Mouse (Mus musculus): ENCODE results near the gene Hist1h2ae. TPM values are rescaled to one million over a fixed set of nuclear protein-coding genes. Genes with fewer than 3 reads are reported as not detected.
"Not testable (repeated sequence)": the region's sequence is repeated elsewhere in the genome, so short reads cannot be mapped to it uniquely, and the experiment has no call there.

Gene Hist1h2ae
- polyA plus RNA-seq, 1 experiment: 0.22 TPM

GRCm38 (mm10) chr13:23546694-23547093, 24.3 kb downstream of the Hist1h2ae start:
- H3K4me1 ChIP-seq (ENCODE audit: control insufficient read depth, insufficient read depth, low read length): no peaks in the 10 kb centered on the region
- no peak for TF ChIP-seq POLR2A (IDR thresholded peaks at IDR 0.05; ENCODE audit: low read depth, low read length)
- no peak overlapping the region for H3K27ac ChIP-seq (ENCODE audit: insufficient read depth, low read depth, low read length)
- H3K4me3 ChIP-seq (ENCODE audit: insufficient read depth, low read depth, low read length): no peak overlapping the region
- H3K27me3 ChIP-seq (replicated peaks; ENCODE audit: control insufficient read depth, insufficient read depth, low read length): no peaks in the 10 kb centered on the region
- DNase-seq: no peak
- WGBS: 85% methylated on average over 5 of the region's 5 CpGs
- H3K36me3 ChIP-seq (ENCODE audit: control insufficient read depth, insufficient read depth, low read length): no peaks in the 10 kb centered on the region

- H3K4me3 ChIP-seq (ENCODE audit: insufficient read depth, low read depth, low read length): peak overlapping the region; percentile 54
- H3K4me1 ChIP-seq (ENCODE audit: control insufficient read depth, insufficient read depth, low read length); H3K36me3 ChIP-seq (ENCODE audit: control insufficient read depth, insufficient read depth, low read length); H3K27me3 ChIP-seq (replicated peaks; ENCODE audit: control insufficient read depth, insufficient read depth, low read length); H3K27ac ChIP-seq (ENCODE audit: insufficient read depth, low read depth, low read length); DNase-seq: not testable (repeated sequence)
- WGBS: under 1% methylated on average over 11 of the region's 14 CpGs
Observed at GRCm38 (mm10) chr13:23544787-23545120, 26.3 kb downstream of the Hist1h2ae start.

- peak within 1 kb of the TSS; percentile 86 for H3K4me3 ChIP-seq (ENCODE audit: insufficient read depth, low read depth, low read length)
- no peaks in the 10 kb centered on the region for H3K36me3 ChIP-seq (ENCODE audit: control insufficient read depth, insufficient read depth, low read length)
- WGBS: under 1% methylated on average over 32 of the region's 45 CpGs
- no peaks in the 10 kb centered on the region for H3K4me1 ChIP-seq (ENCODE audit: control insufficient read depth, insufficient read depth, low read length)
- no peak for TF ChIP-seq CTCF (conservative IDR thresholded peaks at IDR 0.05; ENCODE audit: insufficient read depth, insufficient read length, low read depth, low read length)
- TF ChIP-seq POLR2A (IDR thresholded peaks at IDR 0.05; ENCODE audit: low read depth, low read length): peak; percentile 55
- DNase-seq: peak; percentile 95
- peak within 1 kb of the TSS; percentile 87 for H3K27ac ChIP-seq (ENCODE audit: insufficient read depth, low read depth, low read length)
- H3K27me3 ChIP-seq (replicated peaks; ENCODE audit: control insufficient read depth, insufficient read depth, low read length): no peaks in the 10 kb centered on the region
Observed at GRCm38 (mm10) chr13:23543965-23544786, 26.8 kb downstream of the Hist1h2ae start, which contains the start of gene Hist1h3f. TSS of gene Hist1h3f (plus strand) at chr13:23544052.

GRCm38 (mm10) chr13:23542999-23543607, 27.9 kb downstream of the Hist1h2ae start, which contains the start of gene Hist1h2bh:
TSS of gene Hist1h2bh (minus strand) at chr13:23543392.
- Histone ChIP-seq H3K27ac (ENCODE audit: insufficient read depth, low read depth, low read length) (peak within 1 kb of the TSS; percentile 87), H3K4me3 (ENCODE audit: insufficient read depth, low read depth, low read length) (peak within 1 kb of the TSS; percentile 86)
- H3K27me3 ChIP-seq (replicated peaks; ENCODE audit: control insufficient read depth, insufficient read depth, low read length); H3K4me1 ChIP-seq (ENCODE audit: control insufficient read depth, insufficient read depth, low read length); H3K36me3 ChIP-seq (ENCODE audit: control insufficient read depth, insufficient read depth, low read length): not testable (repeated sequence)
- DNase-seq: peak; percentile 94
- WGBS: under 1% methylated on average over 42 of the region's 42 CpGs

- not testable (repeated sequence) for DNase-seq; H3K27me3 ChIP-seq (replicated peaks; ENCODE audit: control insufficient read depth, insufficient read depth, low read length); H3K36me3 ChIP-seq (ENCODE audit: control insufficient read depth, insufficient read depth, low read length); H3K27ac ChIP-seq (ENCODE audit: insufficient read depth, low read depth, low read length); H3K4me1 ChIP-seq (ENCODE audit: control insufficient read depth, insufficient read depth, low read length)
- WGBS: 27% methylated on average over 3 of the region's 3 CpGs
- H3K4me3 ChIP-seq (ENCODE audit: insufficient read depth, low read depth, low read length): peak overlapping the region; percentile 86
Observed at GRCm38 (mm10) chr13:23542225-23542980, 28.6 kb downstream of the Hist1h2ae start.

GRCm38 (mm10) chr13:23541497-23541896, 29.5 kb downstream of the Hist1h2ae start:
- 96% methylated on average over 3 of the region's 3 CpGs for WGBS
- no peak overlapping the region for H3K27ac ChIP-seq (ENCODE audit: insufficient read depth, low read depth, low read length)

GRCm38 (mm10) chr13:23539821-23540220, 31.2 kb downstream of the Hist1h2ae start:
- not testable (repeated sequence) for H3K36me3 ChIP-seq (ENCODE audit: control insufficient read depth, insufficient read depth, low read length); H3K27me3 ChIP-seq (replicated peaks; ENCODE audit: control insufficient read depth, insufficient read depth, low read length); H3K4me3 ChIP-seq (ENCODE audit: insufficient read depth, low read depth, low read length); H3K4me1 ChIP-seq (ENCODE audit: control insufficient read depth, insufficient read depth, low read length); DNase-seq; H3K27ac ChIP-seq (ENCODE audit: insufficient read depth, low read depth, low read length)
- WGBS: 66% methylated on average over 1 of the region's 1 CpGs

More at GRCm38 (mm10) chr13:23541497-23541896, 29.5 kb downstream of the Hist1h2ae start:
- no peak overlapping the region for H3K4me3 ChIP-seq (ENCODE audit: insufficient read depth, low read depth, low read length)
- no peak for DNase-seq
- no peaks in the 10 kb centered on the region for H3K4me1 ChIP-seq (ENCODE audit: control insufficient read depth, insufficient read depth, low read length)
- TF ChIP-seq CTCF (conservative IDR thresholded peaks at IDR 0.05; ENCODE audit: insufficient read depth, insufficient read length, low read depth, low read length) (no peak), POLR2A (IDR thresholded peaks at IDR 0.05; ENCODE audit: low read depth, low read length) (no peak)
- H3K27me3 ChIP-seq (replicated peaks; ENCODE audit: control insufficient read depth, insufficient read depth, low read length): no peaks in the 10 kb centered on the region
- H3K36me3 ChIP-seq (ENCODE audit: control insufficient read depth, insufficient read depth, low read length): no peaks in the 10 kb centered on the region
